Mouse (Mus musculus) frontal cortex, postnatal 10 days (tissue): ENCODE data around the gene Srgap1.
A peak's percentile ranks its signal among the peaks of the same experiment; 100 is the strongest.

ENCODE experiments used
- DNase-seq, 2 experiments: peaks; one replicate each; pipeline ENCODE4 v3.0.0; 2022; ENCODE audit warnings: low spot score in 2 of 2, mixed read lengths in 1 of 2

Srgap1 gene

GRCm38 (mm10) chr10:121962053-121962452 lies 85.1 kb downstream of the Srgap1 start:
- no peak for DNase-seq

- no peak for DNase-seq
Observed at GRCm38 (mm10) chr10:121961121-121961893, 85.8 kb downstream of the Srgap1 start.

- no peak for DNase-seq
Observed at GRCm38 (mm10) chr10:121958741-121959140, 88.4 kb downstream of the Srgap1 start.

GRCm38 (mm10) chr10:121956505-121956904 lies 90.6 kb downstream of the Srgap1 start:
- DNase-seq, result peak; percentile 47 to 48

GRCm38 (mm10) chr10:121955730-121956129 lies 91.4 kb downstream of the Srgap1 start:
- no peak for DNase-seq

GRCm38 (mm10) chr10:121954877-121955276 lies 92.2 kb downstream of the Srgap1 start:
- no peak for DNase-seq

GRCm38 (mm10) chr10:121953041-121953440 lies 94.1 kb downstream of the Srgap1 start:
- no peak for DNase-seq

GRCm38 (mm10) chr10:121946173-121946572 lies 100.9 kb downstream of the Srgap1 start:
- DNase-seq, result peak; percentile 64 to 78

GRCm38 (mm10) chr10:121931909-121932308 lies 115.2 kb downstream of the Srgap1 start:
- no peak for DNase-seq

GRCm38 (mm10) chr10:121926094-121926493 lies 121.0 kb downstream of the Srgap1 start:
- DNase-seq, result no peak

GRCm38 (mm10) chr10:121919016-121919415 lies 128.1 kb downstream of the Srgap1 start:
- DNase-seq, result no peak

GRCm38 (mm10) chr10:121918579-121918978 lies 128.5 kb downstream of the Srgap1 start:
- DNase-seq, result no peak

- no peak for DNase-seq
Observed at GRCm38 (mm10) chr10:121915530-121915929, 131.6 kb downstream of the Srgap1 start.

GRCm38 (mm10) chr10:121904137-121904536 lies 143.0 kb downstream of the Srgap1 start:
- no peak for DNase-seq

GRCm38 (mm10) chr10:121902651-121903050 lies 144.5 kb downstream of the Srgap1 start:
- no peak for DNase-seq

GRCm38 (mm10) chr10:121900772-121901171 lies 146.3 kb downstream of the Srgap1 start:
- no peak for DNase-seq

- no peak for DNase-seq
Observed at GRCm38 (mm10) chr10:121899706-121900105, 147.4 kb downstream of the Srgap1 start.

GRCm38 (mm10) chr10:121897835-121898370 lies 149.2 kb downstream of the Srgap1 start:
- DNase-seq, result no peak

- no peak for DNase-seq
Observed at GRCm38 (mm10) chr10:121891390-121892067, 155.6 kb downstream of the Srgap1 start.

GRCm38 (mm10) chr10:121890061-121890460 lies 157.1 kb downstream of the Srgap1 start:
- DNase-seq, result no peak

- DNase-seq, result peak in 1 of 2 experiments; percentile 32
Observed at GRCm38 (mm10) chr10:121886805-121887204, 160.3 kb downstream of the Srgap1 start.

GRCm38 (mm10) chr10:121885512-121886218 lies 161.4 kb downstream of the Srgap1 start:
- no peak for DNase-seq
